Mouse (Mus musculus): ENCODE results near the gene Olfr1437. TPM values are rescaled to one million over a fixed set of nuclear protein-coding genes. Genes with fewer than 3 reads are reported as not detected.
"Not testable (repeated sequence)": the region's sequence is repeated elsewhere in the genome, so short reads cannot be mapped to it uniquely, and the experiment has no call there.

Olfr1437 gene
- 0.07 TPM in 1 of 2 replicates, not detected in the other for polyA plus RNA-seq (2015; fragmentation: Nextera tagmentation; extraction: Ambion mirVana)

DNA sequence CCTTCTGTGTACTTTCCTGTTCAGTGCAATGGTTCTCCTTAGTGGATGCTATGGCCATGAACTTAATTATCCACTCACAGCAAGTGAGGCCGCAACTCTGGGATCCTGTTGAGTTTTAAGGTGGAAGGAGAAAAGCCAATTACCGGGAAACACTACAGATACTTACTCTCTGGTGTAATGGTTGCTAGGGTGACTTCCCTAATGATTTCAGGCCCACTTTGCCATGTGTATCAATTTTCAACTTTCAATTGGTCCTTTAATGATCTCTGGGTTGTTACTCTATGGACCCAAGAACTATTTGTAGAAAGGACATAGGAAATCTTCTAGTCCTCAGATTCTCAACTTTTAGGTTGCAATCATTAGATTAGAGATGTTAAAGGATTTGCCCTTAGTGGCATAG is at the start of gene Olfr1437:
Gene Olfr1437, minus strand, starts transcription at position 101 of the 400 bp plus-strand sequence.
- H3K9me3 ChIP-seq = no peaks in the 10 kb centered on the region
- no peaks in the 10 kb centered on the region for H3K36me3 ChIP-seq
- H3K4me1 ChIP-seq = no peaks in the 10 kb centered on the region
- no peak within 1 kb of the TSS for H3K4me2 ChIP-seq
- H3K4me3 ChIP-seq = no peak within 1 kb of the TSS
- ATAC-seq (ENCODE audit: insufficient number of reproducible peaks, insufficient read depth, low FRiP score, low TSS enrichment, low read depth) = no peak
- no peaks in the 10 kb centered on the region for H3K27me3 ChIP-seq
- no peak within 1 kb of the TSS for H3K27ac ChIP-seq
- WGBS = 79% methylated on average over 2 of the region's 2 CpGs
- no peak within 1 kb of the TSS for H3K9ac ChIP-seq

DNA sequence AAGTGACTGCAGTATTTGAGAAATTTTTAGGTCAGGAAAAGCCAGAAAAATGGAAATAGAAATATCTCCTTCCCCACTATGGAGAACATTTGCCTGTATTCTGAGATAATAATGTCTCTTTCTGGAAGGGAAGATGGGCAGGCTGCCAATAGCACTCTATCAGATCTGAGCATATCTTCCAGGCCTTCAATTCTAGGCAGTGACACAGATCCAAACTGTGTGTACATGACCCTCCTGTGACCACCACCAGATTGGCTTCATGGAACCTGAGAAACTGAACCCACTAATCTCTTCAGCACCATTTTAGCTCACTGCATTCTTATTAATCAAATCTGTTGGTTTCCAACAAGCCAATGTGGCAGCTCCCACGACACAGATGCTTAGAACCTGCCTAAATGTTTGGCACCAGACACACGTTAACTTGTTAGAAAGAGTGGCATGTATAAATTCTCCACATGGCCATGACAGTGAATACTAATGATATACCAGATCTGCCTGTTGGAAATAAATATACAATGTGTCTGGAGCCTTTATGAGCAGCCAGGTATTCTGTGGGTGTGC is 49.6 kb upstream of the Olfr1437 start:
- H3K9me3 ChIP-seq = no peaks in the 10 kb centered on the region
- WGBS = 74% methylated on average over 2 of the region's 2 CpGs
- H3K27me3 ChIP-seq = no peaks in the 10 kb centered on the region
- H3K4me3 ChIP-seq = no peak overlapping the region
- H3K27ac ChIP-seq = no peak overlapping the region
- no peak overlapping the region for H3K4me2 ChIP-seq
- H3K4me1 ChIP-seq = no peaks in the 10 kb centered on the region
- no peak overlapping the region for H3K9ac ChIP-seq
- ATAC-seq (ENCODE audit: insufficient number of reproducible peaks, insufficient read depth, low FRiP score, low TSS enrichment, low read depth) = no peak
- H3K36me3 ChIP-seq = no peaks in the 10 kb centered on the region

DNA sequence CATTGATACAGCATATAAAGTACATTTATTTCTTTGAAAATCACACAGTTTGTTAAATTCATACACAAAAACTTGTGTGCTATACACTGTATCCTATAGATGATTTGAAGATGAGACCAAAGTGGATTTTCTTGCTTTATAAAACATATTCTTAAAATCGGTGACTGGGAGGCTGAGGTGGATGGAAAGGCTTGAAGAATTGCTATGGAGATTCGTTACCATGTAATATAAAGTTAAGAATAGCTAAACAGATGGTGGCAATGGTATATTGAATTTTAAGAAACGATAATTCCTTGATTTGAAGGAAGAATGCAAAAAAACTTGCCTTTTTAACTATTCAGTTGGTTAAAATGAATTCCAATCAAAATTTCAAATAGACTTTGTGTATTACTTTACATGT is 48.1 kb upstream of the Olfr1437 start:
- Histone ChIP-seq H3K4me3 (no peak overlapping the region), H3K9ac (no peak overlapping the region), H3K27ac (no peak overlapping the region), H3K4me2 (no peak overlapping the region), H3K4me1 (no peaks in the 10 kb centered on the region), H3K27me3 (no peaks in the 10 kb centered on the region), H3K9me3 (no peaks in the 10 kb centered on the region), H3K36me3 (no peaks in the 10 kb centered on the region)
- ATAC-seq (ENCODE audit: insufficient number of reproducible peaks, insufficient read depth, low FRiP score, low TSS enrichment, low read depth) = no peak
- 75% methylated on average over 3 of the region's 3 CpGs for WGBS

DNA sequence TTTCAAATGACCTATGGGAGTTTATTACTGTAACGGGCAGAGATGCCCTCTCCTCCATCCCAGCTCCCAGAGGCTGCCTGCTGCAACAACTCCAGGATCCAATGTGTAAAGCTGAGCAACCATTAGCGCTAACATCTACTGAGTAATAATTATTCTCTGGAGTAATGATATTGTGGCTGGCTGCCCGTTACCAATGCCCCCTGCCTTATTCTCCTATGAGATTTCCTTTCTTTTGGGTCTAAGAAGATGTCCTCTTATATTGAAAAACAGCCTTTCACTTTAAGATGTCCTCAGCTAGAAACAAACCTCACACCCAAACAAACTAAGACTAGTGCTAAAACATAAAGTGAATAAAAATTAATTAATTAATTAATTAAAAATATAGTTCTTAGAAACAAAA is 10.9 kb upstream of the Olfr1437 start, which contains the start of gene Olfr1438-ps1:
Gene Olfr1438-ps1, minus strand, starts transcription at position 101 of the 400 bp plus-strand sequence.
- Histone ChIP-seq H3K9ac (no peak within 1 kb of the TSS), H3K4me2 (no peak within 1 kb of the TSS)
- no peak for ATAC-seq (ENCODE audit: insufficient number of reproducible peaks, insufficient read depth, low FRiP score, low TSS enrichment, low read depth)

DNA sequence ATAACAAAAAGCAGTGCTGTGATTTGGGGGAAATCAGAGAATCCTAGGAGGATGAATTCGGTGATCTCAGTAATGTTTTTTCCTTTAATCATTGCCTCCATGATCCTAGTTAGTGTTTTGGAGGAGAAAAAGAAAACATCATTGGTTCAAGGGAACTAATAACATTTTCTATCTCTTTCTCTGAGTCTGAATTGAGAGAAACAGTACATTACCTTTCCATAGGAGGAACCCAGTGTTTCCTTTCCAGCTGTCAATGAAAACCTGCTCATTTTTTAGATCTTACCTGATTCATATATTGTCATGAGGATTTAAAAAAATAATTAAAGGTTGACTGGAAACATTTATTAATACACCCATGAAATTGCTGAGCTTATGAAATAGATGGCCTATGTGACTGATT is 25.9 kb downstream of the Olfr1437 start, which contains the start of gene Olfr1436:
Gene Olfr1436, minus strand, starts transcription at position 101 of the 400 bp plus-strand sequence.
- H3K27me3 ChIP-seq; H3K4me2 ChIP-seq; H3K9ac ChIP-seq; ATAC-seq (ENCODE audit: insufficient number of reproducible peaks, insufficient read depth, low FRiP score, low TSS enrichment, low read depth); H3K4me1 ChIP-seq; H3K9me3 ChIP-seq; H3K36me3 ChIP-seq; H3K27ac ChIP-seq; H3K4me3 ChIP-seq: not testable (repeated sequence)
- 77% methylated on average over 1 of the region's 1 CpGs for WGBS

More for the DNA sequence above, 10.9 kb upstream of the Olfr1437 start, which contains the start of gene Olfr1438-ps1:
- H3K4me3 ChIP-seq = no peak within 1 kb of the TSS
- no peaks in the 10 kb centered on the region for H3K36me3 ChIP-seq
- no peaks in the 10 kb centered on the region for H3K27me3 ChIP-seq
- WGBS = 88% methylated on average over 3 of the region's 3 CpGs
- no peak within 1 kb of the TSS for H3K27ac ChIP-seq
- no peaks in the 10 kb centered on the region for H3K4me1 ChIP-seq
- no peaks in the 10 kb centered on the region for H3K9me3 ChIP-seq

DNA sequence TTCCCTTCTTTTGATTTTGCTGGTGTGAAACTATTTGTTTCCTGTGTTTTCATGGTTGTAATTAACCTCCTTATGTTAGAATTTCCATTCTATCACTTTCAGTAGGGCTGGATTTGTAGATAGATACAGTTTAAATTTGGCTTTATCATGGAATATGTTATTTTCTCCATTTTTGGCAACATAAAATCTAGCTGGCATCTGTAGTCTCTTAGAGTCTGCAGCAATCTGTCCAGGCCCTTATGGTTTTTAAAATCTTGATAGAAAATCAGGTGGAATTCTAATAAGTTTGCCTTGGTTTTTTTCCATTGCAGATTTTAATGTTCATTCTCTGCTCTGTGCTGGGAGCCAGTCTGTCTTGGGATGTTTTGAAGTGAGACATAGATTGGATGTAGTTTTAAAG is 31.9 kb downstream of the Olfr1437 start:
- H3K4me2 ChIP-seq = no peak overlapping the region
- no peaks in the 10 kb centered on the region for H3K36me3 ChIP-seq
- H3K27ac ChIP-seq = no peak overlapping the region
- no peak overlapping the region for H3K4me3 ChIP-seq
- H3K27me3 ChIP-seq = no peaks in the 10 kb centered on the region
- H3K9me3 ChIP-seq = no peaks in the 10 kb centered on the region
- H3K4me1 ChIP-seq = no peaks in the 10 kb centered on the region
- no peak for ATAC-seq (ENCODE audit: insufficient number of reproducible peaks, insufficient read depth, low FRiP score, low TSS enrichment, low read depth)
- no peak overlapping the region for H3K9ac ChIP-seq

DNA sequence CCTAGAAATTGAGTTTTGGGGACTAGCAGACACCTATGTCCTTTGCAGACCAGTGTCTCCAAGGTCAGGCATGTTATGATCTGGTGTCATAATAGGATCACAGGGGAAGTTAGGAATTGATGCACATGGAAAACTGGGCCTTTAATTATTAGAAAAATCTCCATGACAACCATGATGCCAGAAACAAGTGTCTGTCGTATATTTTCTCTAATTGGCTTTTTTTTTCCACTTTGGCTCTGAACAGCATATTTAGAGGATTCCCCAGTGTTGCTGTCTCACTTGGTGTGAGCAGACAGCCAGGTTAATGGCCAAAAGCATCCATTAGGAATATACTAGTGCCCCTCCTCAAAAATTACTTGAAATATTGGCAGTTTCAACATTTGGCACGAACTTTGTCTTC is 45.3 kb downstream of the Olfr1437 start, which contains the start of gene Olfr1434:
Gene Olfr1434, plus strand, starts transcription at position 301 of the 400 bp plus-strand sequence.
- Histone ChIP-seq H3K4me1 (no peaks in the 10 kb centered on the region), H3K27ac (no peak within 1 kb of the TSS), H3K4me3 (no peak within 1 kb of the TSS), H3K4me2 (no peak within 1 kb of the TSS), H3K36me3 (no peaks in the 10 kb centered on the region), H3K27me3 (no peaks in the 10 kb centered on the region), H3K9ac (no peak within 1 kb of the TSS), H3K9me3 (no peaks in the 10 kb centered on the region)
- whole genome bisulfite sequencing = 73% methylated on average over 2 of the region's 2 CpGs
- ATAC-seq (ENCODE audit: insufficient number of reproducible peaks, insufficient read depth, low FRiP score, low TSS enrichment, low read depth) = no peak

Other genes with a start within 250 kb of the Olfr1437 start
- gene Olfr1425, start 247.4 kb downstream of the Olfr1437 start, polyA plus RNA-seq (2015; fragmentation: Nextera tagmentation; extraction: Ambion mirVana) = not detected in 2 replicates
- gene Olfr1426, start 233.1 kb downstream of the Olfr1437 start, polyA plus RNA-seq (2015; fragmentation: Nextera tagmentation; extraction: Ambion mirVana) = not detected in 2 replicates
- gene Olfr1427, start 221.8 kb downstream of the Olfr1437 start, polyA plus RNA-seq (2015; fragmentation: Nextera tagmentation; extraction: Ambion mirVana) = not detected in 2 replicates
- gene Olfr1428, start 209.2 kb downstream of the Olfr1437 start, polyA plus RNA-seq (2015; fragmentation: Nextera tagmentation; extraction: Ambion mirVana) = not detected in 2 replicates
- not detected in 2 replicates for gene Olfr76, start 201.9 kb downstream of the Olfr1437 start, polyA plus RNA-seq (2015; fragmentation: Nextera tagmentation; extraction: Ambion mirVana)
- not detected in 2 replicates for gene Olfr1555-ps1, start 155.0 kb downstream of the Olfr1437 start, polyA plus RNA-seq (2015; fragmentation: Nextera tagmentation; extraction: Ambion mirVana)
- gene Olfr1431, start 124.5 kb downstream of the Olfr1437 start, polyA plus RNA-seq (2015; fragmentation: Nextera tagmentation; extraction: Ambion mirVana) = not detected in 2 replicates
- gene Olfr1432, start 92.5 kb downstream of the Olfr1437 start, polyA plus RNA-seq (2015; fragmentation: Nextera tagmentation; extraction: Ambion mirVana) = not detected in 2 replicates
- not detected in 2 replicates for gene Olfr262, start 83.4 kb downstream of the Olfr1437 start, polyA plus RNA-seq (2015; fragmentation: Nextera tagmentation; extraction: Ambion mirVana)
- 0.19 TPM in 1 of 2 replicates, not detected in the other for gene Olfr235, start 64.1 kb downstream of the Olfr1437 start, polyA plus RNA-seq (2015; fragmentation: Nextera tagmentation; extraction: Ambion mirVana)
- gene Olfr1434, start 45.2 kb downstream of the Olfr1437 start, polyA plus RNA-seq (2015; fragmentation: Nextera tagmentation; extraction: Ambion mirVana) = 0.47 TPM in 1 of 2 replicates, not detected in the other
- gene Olfr1436, start 26.0 kb downstream of the Olfr1437 start, polyA plus RNA-seq (2015; fragmentation: Nextera tagmentation; extraction: Ambion mirVana) = not detected in 2 replicates
- not detected in 2 replicates for gene Olfr1438-ps1, start 10.8 kb upstream of the Olfr1437 start, polyA plus RNA-seq (2015; fragmentation: Nextera tagmentation; extraction: Ambion mirVana)
- 0.19 TPM in 1 of 2 replicates, not detected in the other for gene Olfr1440, start 62.2 kb upstream of the Olfr1437 start, polyA plus RNA-seq (2015; fragmentation: Nextera tagmentation; extraction: Ambion mirVana)
- gene Olfr1441, start 92.3 kb upstream of the Olfr1437 start, polyA plus RNA-seq (2015; fragmentation: Nextera tagmentation; extraction: Ambion mirVana) = not detected in 2 replicates
- not detected in 2 replicates for gene Pfpl, start 102.8 kb upstream of the Olfr1437 start, polyA plus RNA-seq (2015; fragmentation: Nextera tagmentation; extraction: Ambion mirVana)
- 0.36 and 0.41 TPM in 2 replicates for gene Mpeg1, start 135.7 kb upstream of the Olfr1437 start, polyA plus RNA-seq (2015; fragmentation: Nextera tagmentation; extraction: Ambion mirVana)
- gene Dtx4, start 176.4 kb upstream of the Olfr1437 start, polyA plus RNA-seq (2015; fragmentation: Nextera tagmentation; extraction: Ambion mirVana) = 6.0 and 6.7 TPM in 2 replicates
- gene Fam111a, start 220.6 kb upstream of the Olfr1437 start, polyA plus RNA-seq (2015; fragmentation: Nextera tagmentation; extraction: Ambion mirVana) = 20.3 and 23.4 TPM in 2 replicates